Mouse (Mus musculus) midbrain, embryonic 13.5 days (tissue): ENCODE data around the gene Etv2. TPM values are rescaled to one million over a fixed set of nuclear protein-coding genes. Genes with fewer than 3 reads are reported as not detected.

Source experiments
- ATAC-seq: fragments of 200-750 bp; cut with Nextera tagmentation; 2 replicates; pipeline ENCODE4 v1.8.0; 2017; ENCODE audit warnings: mild to moderate bottlenecking, moderate TSS enrichment, moderate library complexity
- H3K27ac ChIP-seq: fragments of 300-500 bp; sonication (generic); 2 replicates; pipeline ENCODE4 v1.5.1; 2015; ENCODE audit warnings: inconsistent platforms, mild to moderate bottlenecking, moderate library complexity
- H3K27me3 ChIP-seq: fragments of 300-500 bp; sonication (generic); 2 replicates; pipeline ENCODE4 v1.6.1; 2015; ENCODE audit warnings: mild to moderate bottlenecking, inconsistent platforms
- H3K36me3 ChIP-seq: fragments of 300-500 bp; sonication (generic); 2 replicates; pipeline ENCODE4 v1.6.1; 2015; ENCODE audit warnings: mild to moderate bottlenecking, inconsistent platforms
- H3K4me1 ChIP-seq: fragments of 300-500 bp; sonication (generic); replicated peaks from 2 replicates; pipeline ENCODE4 v1.6.1; 2015; ENCODE audit warnings: inconsistent platforms
- H3K4me2 ChIP-seq: fragments of 300-500 bp; sonication (generic); replicated peaks from 2 replicates; pipeline ENCODE4 v1.6.1; 2015; ENCODE audit warnings: moderate library complexity, mild to moderate bottlenecking, inconsistent platforms
- H3K4me3 ChIP-seq: fragments of 300-500 bp; sonication (generic); replicated peaks from 2 replicates; pipeline ENCODE4 v1.5.1; 2015; ENCODE audit warnings: mild to moderate bottlenecking, inconsistent platforms
- H3K9ac ChIP-seq: fragments of 300-500 bp; sonication (generic); replicated peaks from 2 replicates; pipeline ENCODE4 v1.6.1; 2015; ENCODE audit warnings: mild to moderate bottlenecking, inconsistent platforms
- H3K9me3 ChIP-seq: fragments of 300-500 bp; sonication (generic); 2 replicates; pipeline ENCODE4 v1.6.1; 2016; ENCODE audit warnings: mild to moderate bottlenecking, inconsistent platforms
- WGBS: fragments of 180-500 bp; shearing (Covaris S2); methylation state at CpG from one replicate; pipeline ENCODE4 v1.1.7; 2015; 5-methylcytosine and 5-hydroxymethylcytosine counted together
- polyA plus RNA-seq: library from polyadenylated mRNA; unstranded; fragments of >200 nt; fragmentation: Nextera tagmentation; extraction: Ambion mirVana; gene quantifications from 2 replicates; pipeline ENCODE4 v1.2.1, GENCODE M21; 2015

Gene Etv2
- polyA plus RNA-seq, 1 experiment from 2014 or later: not detected

- no peak overlapping the region for H3K9ac ChIP-seq
- peaks cover 73% of the 10 kb centered on the region for H3K27me3 ChIP-seq
- no peaks in the 10 kb centered on the region for H3K36me3 ChIP-seq
- H3K4me1 ChIP-seq: peaks cover 6% of the 10 kb centered on the region
- under 1% methylated on average over 20 of the region's 20 CpGs for WGBS
- H3K4me2 ChIP-seq: peak overlapping the region; percentile 36
- no peak overlapping the region for H3K27ac ChIP-seq
- no peaks in the 10 kb centered on the region for H3K9me3 ChIP-seq
- H3K4me3 ChIP-seq: 0 out of 2 replicates have a peak overlapping the region, but pooled peaks have one; percentile 4
- ATAC-seq: 0 out of 2 replicates have a peak, but pooled peaks have one; percentile 62
Measured at GRCm38 (mm10) chr7:30634621-30635020, 1.0 kb downstream of the Etv2 start.

- peaks cover 6% of the 10 kb centered on the region for H3K4me1 ChIP-seq
- no peaks in the 10 kb centered on the region for H3K9me3 ChIP-seq
- WGBS: 5% methylated on average over 27 of the region's 27 CpGs
- H3K36me3 ChIP-seq: no peaks in the 10 kb centered on the region
- no peak overlapping the region for H3K27ac ChIP-seq
- no peak overlapping the region for H3K4me2 ChIP-seq
- H3K27me3 ChIP-seq: peaks cover 77% of the 10 kb centered on the region
- ATAC-seq: no peak
- 0 out of 2 replicates have a peak overlapping the region, but pooled peaks have one; percentile 4 for H3K4me3 ChIP-seq
- no peak overlapping the region for H3K9ac ChIP-seq
Measured at GRCm38 (mm10) chr7:30633762-30634412, 1.8 kb downstream of the Etv2 start.

GRCm38 (mm10) chr7:30629013-30629412 is 6.6 kb downstream of the Etv2 start:
- Histone ChIP-seq H3K4me3 (no peak overlapping the region), H3K9me3 (no peaks in the 10 kb centered on the region), H3K27ac (no peak overlapping the region), H3K9ac (no peak overlapping the region), H3K4me2 (no peak overlapping the region), H3K27me3 (peaks cover 48% of the 10 kb centered on the region), H3K4me1 (peaks cover 18% of the 10 kb centered on the region), H3K36me3 (peaks cover 5% of the 10 kb centered on the region; the same call in 1 of the 2 replicates)
- no peak for ATAC-seq

DNA sequence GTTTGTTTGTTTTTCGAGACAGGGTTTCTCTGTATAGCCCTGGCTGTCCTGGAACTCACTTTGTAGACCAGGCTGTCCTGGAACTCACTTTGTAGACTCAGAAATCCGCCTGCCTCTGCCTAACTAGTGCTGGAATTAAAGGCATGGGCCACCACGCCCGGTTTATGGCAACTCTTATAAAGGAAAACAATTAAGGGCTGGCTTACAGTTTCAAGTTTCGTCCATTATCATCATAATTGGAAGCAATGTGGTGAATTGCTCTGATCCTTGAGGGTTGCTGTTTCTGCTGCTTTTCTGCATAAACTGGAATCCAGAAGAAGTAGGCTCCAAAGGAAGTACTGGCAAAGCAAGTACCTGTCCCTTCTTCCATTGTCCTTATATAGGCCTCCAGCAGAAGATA is 9.0 kb downstream of the Etv2 start:
- no peak for ATAC-seq
- H3K9ac ChIP-seq: no peak overlapping the region
- H3K27ac ChIP-seq: no peak overlapping the region
- H3K36me3 ChIP-seq: peaks cover 28% of the 10 kb centered on the region
- H3K9me3 ChIP-seq: no peaks in the 10 kb centered on the region
- H3K4me3 ChIP-seq: peak overlapping the region; percentile 91; the same call in 1 of the 2 replicates
- H3K27me3 ChIP-seq: peaks cover 25% of the 10 kb centered on the region
- WGBS: 86% methylated on average over 5 of the region's 5 CpGs
- H3K4me1 ChIP-seq: peaks cover 18% of the 10 kb centered on the region
- peak overlapping the region; percentile 96 for H3K4me2 ChIP-seq

GRCm38 (mm10) chr7:30625530-30626384 is 9.9 kb downstream of the Etv2 start, which contains the start of gene Cox6b1:
TSS of gene Cox6b1 (minus strand) at chr7:30626151.
- ATAC-seq: peak; percentile 92
- peak within 1 kb of the TSS; percentile 58; the same call in 1 of the 2 replicates for H3K27ac ChIP-seq

DNA sequence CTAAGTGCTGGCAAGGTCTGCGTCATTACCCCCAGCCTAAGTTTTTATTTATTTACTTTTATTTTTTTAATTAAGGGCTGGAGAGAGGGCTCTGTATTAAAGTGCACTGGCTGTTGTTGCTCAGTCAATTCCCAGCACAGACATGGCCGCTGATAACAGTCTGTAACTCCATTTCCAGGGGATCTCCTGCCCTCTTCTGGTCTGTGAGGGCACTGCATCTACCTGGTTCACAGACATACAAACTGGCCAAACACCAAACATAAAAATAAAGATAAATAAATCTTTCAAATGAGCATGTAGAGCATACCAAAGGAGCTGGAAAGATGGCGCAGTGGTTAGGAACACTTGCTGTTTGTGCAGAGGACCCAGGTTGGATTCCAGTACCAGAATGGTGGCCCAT is 16.4 kb downstream of the Etv2 start:
- no peak overlapping the region for H3K9ac ChIP-seq
- no peak overlapping the region for H3K4me2 ChIP-seq
- no peak for ATAC-seq
- H3K27me3 ChIP-seq: no peaks in the 10 kb centered on the region
- no peak overlapping the region for H3K4me3 ChIP-seq
- no peaks in the 10 kb centered on the region for H3K9me3 ChIP-seq
- no peak overlapping the region for H3K27ac ChIP-seq
- peaks cover 79% of the 10 kb centered on the region for H3K36me3 ChIP-seq
- H3K4me1 ChIP-seq: peaks cover under 1% of the 10 kb centered on the region; the same call in 1 of the 2 replicates
- 87% methylated on average over 3 of the region's 3 CpGs for WGBS

More at GRCm38 (mm10) chr7:30625530-30626384, 9.9 kb downstream of the Etv2 start, which contains the start of gene Cox6b1:
- H3K36me3 ChIP-seq: peaks cover 35% of the 10 kb centered on the region
- H3K9me3 ChIP-seq: no peaks in the 10 kb centered on the region
- peak within 1 kb of the TSS; percentile 91 for H3K4me3 ChIP-seq
- peaks cover 20% of the 10 kb centered on the region for H3K27me3 ChIP-seq
- peaks cover 18% of the 10 kb centered on the region for H3K4me1 ChIP-seq
- WGBS: 2% methylated on average over 44 of the region's 44 CpGs
- peak within 1 kb of the TSS; percentile 83 for H3K9ac ChIP-seq
- H3K4me2 ChIP-seq: peak within 1 kb of the TSS; percentile 96

DNA sequence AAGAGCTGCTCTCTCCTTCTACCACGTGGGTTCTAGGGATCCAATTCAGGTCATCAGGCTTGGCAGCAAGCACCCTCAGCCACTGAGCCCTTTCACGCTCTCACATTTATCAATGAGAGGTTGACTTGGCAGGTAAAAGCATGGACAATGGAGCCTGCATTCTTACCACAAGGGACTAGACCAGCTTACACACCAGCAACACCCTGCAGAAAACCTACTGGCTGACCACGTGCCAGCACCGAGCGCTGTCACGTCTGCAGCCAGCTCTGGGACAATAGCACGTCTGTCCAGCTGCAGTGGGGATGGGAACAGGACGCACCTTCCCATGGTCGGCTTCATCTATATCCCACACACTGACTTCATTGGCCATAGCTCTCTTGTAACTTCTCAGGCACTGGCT is 17.0 kb downstream of the Etv2 start:
- no peak overlapping the region for H3K9ac ChIP-seq
- no peaks in the 10 kb centered on the region for H3K27me3 ChIP-seq
- no peak overlapping the region for H3K4me2 ChIP-seq
- no peaks in the 10 kb centered on the region for H3K9me3 ChIP-seq
- H3K27ac ChIP-seq: no peak overlapping the region
- no peaks in the 10 kb centered on the region for H3K4me1 ChIP-seq
- H3K4me3 ChIP-seq: no peak overlapping the region
- H3K36me3 ChIP-seq: peaks cover 74% of the 10 kb centered on the region
- ATAC-seq: no peak
- 96% methylated on average over 9 of the region's 9 CpGs for WGBS

GRCm38 (mm10) chr7:30615049-30615760 is 20.4 kb downstream of the Etv2 start:
- WGBS: 70% methylated on average over 5 of the region's 5 CpGs
- Histone ChIP-seq H3K4me3 (no peak overlapping the region), H3K4me2 (no peak overlapping the region), H3K4me1 (no peaks in the 10 kb centered on the region), H3K36me3 (peaks cover 47% of the 10 kb centered on the region), H3K27me3 (no peaks in the 10 kb centered on the region), H3K9me3 (no peaks in the 10 kb centered on the region), H3K27ac (no peak overlapping the region), H3K9ac (no peak overlapping the region)
- 0 out of 2 replicates have a peak, but pooled peaks have one; percentile 18 for ATAC-seq

GRCm38 (mm10) chr7:30614454-30614853 is 21.2 kb downstream of the Etv2 start:
- no peaks in the 10 kb centered on the region for H3K4me1 ChIP-seq
- ATAC-seq: no peak
- 82% methylated on average over 2 of the region's 2 CpGs for WGBS
- no peaks in the 10 kb centered on the region for H3K27me3 ChIP-seq
- no peak overlapping the region for H3K4me3 ChIP-seq
- H3K27ac ChIP-seq: no peak overlapping the region
- H3K36me3 ChIP-seq: peaks cover 45% of the 10 kb centered on the region
- no peak overlapping the region for H3K9ac ChIP-seq
- H3K4me2 ChIP-seq: no peak overlapping the region
- H3K9me3 ChIP-seq: no peaks in the 10 kb centered on the region

DNA sequence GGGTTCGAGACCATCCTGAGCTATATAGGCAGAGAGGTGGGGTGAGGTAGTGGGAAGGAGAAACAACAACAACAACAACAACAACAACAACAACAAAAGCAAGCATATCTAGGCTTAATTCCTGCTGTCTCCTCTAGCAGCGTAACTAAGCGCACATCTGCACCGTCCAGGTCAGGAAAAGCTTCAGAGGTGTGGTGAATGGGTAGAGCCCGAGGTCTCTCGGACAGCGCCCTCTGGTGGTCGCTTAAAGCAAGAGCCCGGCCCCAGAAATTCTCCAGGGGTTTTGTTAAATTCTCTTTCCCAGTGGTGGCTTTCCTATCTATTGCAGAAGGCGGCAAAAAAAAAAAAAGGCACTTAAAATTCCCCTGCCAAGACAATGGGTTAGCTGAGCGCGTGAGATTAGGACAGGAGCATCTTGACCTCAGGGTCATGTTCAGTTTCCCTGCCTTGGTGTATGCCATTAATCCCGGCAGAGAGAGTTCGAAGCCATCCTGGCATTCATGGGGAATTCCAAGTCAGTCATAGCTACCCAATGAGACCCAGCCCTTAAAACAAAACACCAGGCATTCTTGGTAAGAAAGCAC is 22.0 kb downstream of the Etv2 start:
- Histone ChIP-seq H3K27me3 (no peaks in the 10 kb centered on the region), H3K36me3 (peaks cover 37% of the 10 kb centered on the region), H3K4me2 (no peak overlapping the region), H3K9me3 (no peaks in the 10 kb centered on the region), H3K9ac (no peak overlapping the region), H3K4me3 (no peak overlapping the region), H3K4me1 (no peaks in the 10 kb centered on the region; the same call in 1 of the 2 replicates), H3K27ac (no peak overlapping the region)
- 0 out of 2 replicates have a peak, but pooled peaks have one; percentile 45 for ATAC-seq
- 20% methylated on average over 14 of the region's 14 CpGs for WGBS

DNA sequence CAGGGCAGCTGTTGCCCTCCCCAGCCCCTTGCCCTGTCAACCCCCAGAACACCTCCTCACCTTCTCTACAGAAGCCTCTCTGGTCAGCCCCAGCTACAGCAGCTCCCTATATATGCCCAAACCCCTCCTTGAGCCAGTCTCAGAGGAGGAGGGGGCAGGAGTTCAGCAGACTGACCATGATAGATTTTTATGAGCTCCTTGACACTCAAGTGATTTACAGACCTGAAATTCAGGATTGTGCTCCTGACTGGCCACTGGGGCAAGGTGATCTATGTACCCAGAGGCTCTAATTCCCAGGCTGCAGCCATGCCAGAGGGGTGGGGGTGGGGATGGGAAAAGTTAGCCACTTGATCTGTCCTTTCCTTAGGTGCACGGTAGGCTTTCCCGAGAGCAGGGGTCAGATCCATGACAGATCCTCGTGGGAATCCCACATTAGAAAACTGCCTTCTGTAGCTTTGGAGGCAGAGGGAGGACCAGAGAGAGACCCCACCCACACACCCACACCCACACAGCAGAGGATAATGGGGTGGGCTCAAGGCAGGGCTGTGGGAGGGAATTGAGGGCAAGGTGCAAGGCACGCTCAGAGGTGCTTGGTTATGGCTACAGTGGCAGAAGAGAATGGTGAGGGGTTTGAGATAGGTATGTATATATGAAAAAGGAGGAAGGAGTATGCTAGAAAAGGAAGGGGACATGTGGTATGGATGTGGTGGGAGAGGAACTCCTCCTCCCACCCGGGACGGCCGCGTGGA is 22.8 kb downstream of the Etv2 start, which contains the start of gene Upk1a:
TSS of gene Upk1a (minus strand) at position 194 of the 749 bp plus-strand sequence.
- H3K4me3 ChIP-seq: no peak within 1 kb of the TSS
- H3K27ac ChIP-seq: no peak within 1 kb of the TSS
- H3K4me2 ChIP-seq: no peak within 1 kb of the TSS
- H3K36me3 ChIP-seq: peaks cover 29% of the 10 kb centered on the region
- WGBS: 79% methylated on average over 8 of the region's 8 CpGs
- H3K4me1 ChIP-seq: no peaks in the 10 kb centered on the region; the same call in 1 of the 2 replicates
- no peaks in the 10 kb centered on the region for H3K27me3 ChIP-seq
- no peaks in the 10 kb centered on the region for H3K9me3 ChIP-seq
- 0 out of 2 replicates have a peak, but pooled peaks have one; percentile 10 for ATAC-seq
- no peak within 1 kb of the TSS for H3K9ac ChIP-seq
